Mouse (Mus musculus): ENCODE data around the gene Neurod2. TPM values are rescaled to one million over a fixed set of nuclear protein-coding genes. Genes with fewer than 3 reads are reported as not detected.
A peak's percentile ranks its signal among the peaks of the same experiment; 100 is the strongest.

Gene Neurod2
- polyA plus RNA-seq, 1 experiment, result not detected

DNA sequence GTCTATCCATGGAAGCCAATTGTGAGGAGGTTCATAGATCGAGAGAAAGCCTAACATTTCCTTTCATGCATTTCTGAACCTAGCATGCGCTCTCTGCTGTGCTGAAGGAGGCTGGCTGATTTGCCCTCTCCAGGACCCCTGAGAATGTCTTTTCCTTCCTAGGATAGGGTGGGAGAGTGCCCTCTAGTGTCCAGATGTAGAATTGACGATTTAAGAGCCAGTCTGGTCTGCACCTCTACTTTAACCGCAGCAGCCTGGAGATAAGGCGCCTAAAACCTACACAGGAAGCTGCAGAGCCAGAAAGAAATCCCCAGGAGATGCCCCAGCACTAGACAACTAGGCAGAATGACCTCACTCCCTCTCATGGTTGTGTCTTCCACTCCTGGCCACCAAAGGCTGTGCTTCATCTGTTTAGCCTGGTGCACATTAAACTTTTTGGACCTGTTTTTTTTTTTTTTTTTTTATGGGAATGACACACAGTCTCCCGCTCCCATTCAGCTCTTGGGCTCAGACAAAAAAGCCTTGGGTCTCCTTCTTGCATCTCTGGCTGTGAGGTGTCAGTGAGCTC is 26.4 kb upstream of the Neurod2 start:
- TF ChIP-seq CTCF (IDR thresholded peaks at IDR 0.05; ENCODE audit: borderline replicate concordance, insufficient read depth, low read length) (peak; percentile 19; the same call in 1 of the 2 replicates), POLR2A (IDR thresholded peaks at IDR 0.05; ENCODE audit: low read depth, low read length) (no peak)
- Histone ChIP-seq H3K4me1 (ENCODE audit: control insufficient read depth, insufficient read depth, low read length) (0 out of 2 replicates have a peak, but pooled peaks cover 4% of the 10 kb centered on the region), H3K4me3 (ENCODE audit: insufficient read depth, low read length) (no peak overlapping the region), H3K27ac (ENCODE audit: insufficient read depth, low read length) (no peak overlapping the region)

DNA sequence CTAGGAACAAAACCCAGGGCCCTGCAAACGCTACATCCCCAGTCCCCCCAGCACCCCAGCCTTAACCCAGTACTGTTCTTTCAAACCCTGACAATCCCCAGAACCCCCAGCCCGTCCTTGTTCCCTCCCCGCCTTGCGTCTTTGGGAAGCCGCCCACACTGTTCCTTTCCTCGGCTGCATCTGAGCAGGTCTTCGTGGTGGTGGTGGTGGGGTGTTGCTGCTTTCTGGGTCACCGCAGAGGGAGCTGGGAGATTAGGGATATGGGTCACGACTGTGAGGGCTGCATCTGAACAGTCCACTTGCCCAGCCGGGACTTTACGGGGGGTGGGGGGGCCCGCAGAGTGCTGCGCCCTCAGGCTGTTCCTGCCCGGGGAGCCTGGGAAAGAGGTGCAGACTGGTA is 25.0 kb upstream of the Neurod2 start:
- H3K27ac ChIP-seq (ENCODE audit: insufficient read depth, low read length), result no peak overlapping the region
- H3K4me3 ChIP-seq (ENCODE audit: insufficient read depth, low read length), result no peak overlapping the region
- 0 out of 2 replicates have a peak, but pooled peaks cover 3% of the 10 kb centered on the region for H3K4me1 ChIP-seq (ENCODE audit: control insufficient read depth, insufficient read depth, low read length)
- TF ChIP-seq POLR2A (IDR thresholded peaks at IDR 0.05; ENCODE audit: low read depth, low read length) (no peak), CTCF (IDR thresholded peaks at IDR 0.05; ENCODE audit: borderline replicate concordance, insufficient read depth, low read length) (no peak)

DNA sequence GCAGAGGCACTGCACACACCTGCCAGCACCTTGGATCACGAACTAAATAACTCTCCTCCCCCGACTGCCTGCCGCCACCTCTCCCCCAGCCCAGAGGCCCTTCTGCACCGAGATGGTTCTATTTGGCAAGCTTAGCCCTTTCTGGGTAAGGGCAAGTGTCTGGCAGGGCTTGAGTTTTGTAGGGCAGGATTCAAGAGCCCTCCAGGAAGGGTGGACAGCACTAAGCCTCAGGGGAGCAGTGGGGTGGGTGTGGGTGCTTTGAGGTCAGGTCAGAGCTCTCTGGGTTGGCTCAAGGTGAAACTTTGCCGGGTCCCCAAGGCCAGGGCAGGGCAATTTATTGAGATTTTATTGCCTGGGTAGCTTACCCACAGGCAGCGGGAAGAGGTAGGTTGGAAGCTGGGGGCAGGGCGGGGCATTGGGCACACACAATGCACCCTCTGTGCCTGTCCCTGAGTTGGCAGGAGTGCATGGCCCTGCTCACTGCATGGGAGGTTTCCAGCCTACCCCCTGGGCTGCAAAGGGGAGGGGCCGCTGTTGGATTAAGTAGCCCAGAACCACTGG is 24.3 kb upstream of the Neurod2 start:
- TF ChIP-seq POLR2A (IDR thresholded peaks at IDR 0.05; ENCODE audit: low read depth, low read length) (no peak), CTCF (IDR thresholded peaks at IDR 0.05; ENCODE audit: borderline replicate concordance, insufficient read depth, low read length) (no peak)
- H3K27ac ChIP-seq (ENCODE audit: insufficient read depth, low read length), result no peak overlapping the region
- no peak overlapping the region for H3K4me3 ChIP-seq (ENCODE audit: insufficient read depth, low read length)
- no peaks in the 10 kb centered on the region for H3K4me1 ChIP-seq (ENCODE audit: control insufficient read depth, insufficient read depth, low read length)

DNA sequence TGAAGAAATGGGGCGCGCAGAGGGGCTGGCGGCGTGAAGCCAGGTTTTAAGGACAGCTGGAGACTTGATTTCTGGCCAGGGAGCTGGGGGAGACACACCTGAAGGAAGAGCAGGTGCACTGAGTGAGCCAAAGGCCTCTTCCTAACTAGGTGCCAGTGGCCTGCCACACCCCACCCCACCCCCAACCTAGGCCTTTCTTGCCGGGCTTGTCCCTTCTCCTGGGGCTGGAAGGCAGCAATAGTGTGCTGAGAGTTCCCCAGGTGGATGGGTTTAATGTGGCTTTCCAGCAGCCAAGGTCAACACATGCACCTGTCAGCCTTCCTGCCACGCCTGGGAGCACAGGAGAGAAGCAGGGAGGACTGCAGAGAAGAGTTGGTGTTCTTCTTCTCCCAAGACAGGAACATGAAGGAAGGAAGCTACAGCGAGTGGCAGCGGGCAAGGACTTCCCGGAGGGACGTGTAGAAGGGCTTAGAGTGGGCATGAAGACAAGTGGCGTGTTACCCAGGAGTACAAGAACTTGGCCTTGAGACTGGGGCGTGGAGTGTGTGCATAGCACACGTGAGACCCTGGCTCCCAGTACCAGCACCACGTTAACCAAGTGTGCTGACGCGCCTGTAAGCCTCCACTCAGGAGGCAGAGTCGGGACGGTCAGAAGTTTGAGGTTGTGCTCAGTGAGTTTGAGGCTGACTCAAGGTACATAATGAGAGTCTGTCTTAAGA is 23.0 kb upstream of the Neurod2 start:
- TF ChIP-seq CTCF (IDR thresholded peaks at IDR 0.05; ENCODE audit: borderline replicate concordance, insufficient read depth, low read length) (no peak), POLR2A (IDR thresholded peaks at IDR 0.05; ENCODE audit: low read depth, low read length) (no peak)
- H3K4me1 ChIP-seq (ENCODE audit: control insufficient read depth, insufficient read depth, low read length), result peaks cover 2% of the 10 kb centered on the region; the same call in 1 of the 2 replicates
- no peak overlapping the region for H3K4me3 ChIP-seq (ENCODE audit: insufficient read depth, low read length)
- H3K27ac ChIP-seq (ENCODE audit: insufficient read depth, low read length), result no peak overlapping the region

DNA sequence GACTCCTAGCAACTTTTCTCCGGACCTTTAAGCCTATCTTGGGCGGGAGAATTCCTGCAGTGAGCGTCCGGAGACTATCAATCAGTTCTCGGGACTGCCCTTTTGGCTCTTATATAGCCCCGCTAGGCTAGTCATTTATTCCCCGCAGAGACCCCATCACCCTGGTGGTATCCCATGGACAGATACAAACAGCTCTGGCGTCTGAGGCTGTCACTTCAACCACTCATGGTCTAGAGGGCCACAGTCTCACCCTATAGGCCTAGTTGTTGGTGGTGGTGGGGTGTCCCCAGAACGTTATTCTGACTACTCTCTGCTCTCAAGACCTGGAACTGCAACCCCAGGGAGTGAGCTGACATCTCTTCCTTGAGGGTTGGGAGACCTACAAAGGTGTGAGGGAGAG is 19.9 kb upstream of the Neurod2 start:
- Histone ChIP-seq H3K4me1 (ENCODE audit: control insufficient read depth, insufficient read depth, low read length) (peaks cover 2% of the 10 kb centered on the region; the same call in 1 of the 2 replicates), H3K27ac (ENCODE audit: insufficient read depth, low read length) (no peak overlapping the region), H3K4me3 (ENCODE audit: insufficient read depth, low read length) (no peak overlapping the region)
- no peak for TF ChIP-seq CTCF (IDR thresholded peaks at IDR 0.05; ENCODE audit: borderline replicate concordance, insufficient read depth, low read length)
- no peak for TF ChIP-seq POLR2A (IDR thresholded peaks at IDR 0.05; ENCODE audit: low read depth, low read length)

DNA sequence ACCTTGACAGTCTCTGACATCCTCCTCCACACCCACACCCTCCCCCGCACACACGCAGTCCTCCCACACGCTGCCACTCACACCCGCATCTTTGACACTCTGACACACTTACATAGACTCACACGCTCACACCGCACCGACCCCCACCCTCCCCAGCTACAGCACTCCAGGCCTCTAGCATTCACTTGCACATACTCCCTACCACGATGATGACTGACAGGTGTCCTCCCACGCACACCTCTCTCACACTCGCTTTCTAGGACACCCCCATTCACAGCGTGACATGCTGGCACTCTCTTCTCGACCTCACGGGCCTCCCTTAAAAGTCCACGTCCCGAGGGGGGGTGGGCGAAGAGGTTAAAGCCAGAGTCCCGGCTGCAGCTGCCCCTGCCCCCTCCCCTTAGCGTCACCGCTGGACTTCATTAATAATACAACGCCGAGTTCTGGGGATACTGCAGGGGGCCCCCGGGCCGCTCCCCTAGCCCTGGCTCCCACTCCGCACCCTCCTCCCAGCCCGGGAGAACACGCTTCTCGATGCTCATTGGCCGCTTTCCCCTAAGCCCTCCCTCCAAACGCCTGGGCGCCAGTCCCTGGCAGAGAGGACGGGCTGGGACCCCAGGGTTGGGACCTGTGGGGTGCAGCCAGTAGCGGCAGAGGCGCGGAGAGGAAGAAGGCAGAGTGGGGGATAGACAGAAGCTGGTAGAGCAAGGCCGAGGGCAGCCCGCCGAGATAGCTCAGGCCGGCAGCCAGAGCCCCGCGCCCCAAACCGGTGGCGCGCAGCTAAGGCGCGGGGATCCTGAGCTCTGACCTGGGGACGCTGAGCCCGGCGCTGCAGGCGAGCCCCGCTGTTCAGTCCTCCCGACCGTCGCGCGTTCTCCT is 18.9 kb upstream of the Neurod2 start, which contains the start of gene Ppp1r1b:
Gene Ppp1r1b, plus strand, starts transcription at position 322 of the 879 bp plus-strand sequence.
- Histone ChIP-seq H3K27ac (ENCODE audit: insufficient read depth, low read length) (no peak within 1 kb of the TSS), H3K4me3 (ENCODE audit: insufficient read depth, low read length) (peak within 1 kb of the TSS; percentile 39), H3K4me1 (ENCODE audit: control insufficient read depth, insufficient read depth, low read length) (peaks cover 2% of the 10 kb centered on the region; the same call in 1 of the 2 replicates)
- no peak for TF ChIP-seq POLR2A (IDR thresholded peaks at IDR 0.05; ENCODE audit: low read depth, low read length)
- no peak for TF ChIP-seq CTCF (IDR thresholded peaks at IDR 0.05; ENCODE audit: borderline replicate concordance, insufficient read depth, low read length)

DNA sequence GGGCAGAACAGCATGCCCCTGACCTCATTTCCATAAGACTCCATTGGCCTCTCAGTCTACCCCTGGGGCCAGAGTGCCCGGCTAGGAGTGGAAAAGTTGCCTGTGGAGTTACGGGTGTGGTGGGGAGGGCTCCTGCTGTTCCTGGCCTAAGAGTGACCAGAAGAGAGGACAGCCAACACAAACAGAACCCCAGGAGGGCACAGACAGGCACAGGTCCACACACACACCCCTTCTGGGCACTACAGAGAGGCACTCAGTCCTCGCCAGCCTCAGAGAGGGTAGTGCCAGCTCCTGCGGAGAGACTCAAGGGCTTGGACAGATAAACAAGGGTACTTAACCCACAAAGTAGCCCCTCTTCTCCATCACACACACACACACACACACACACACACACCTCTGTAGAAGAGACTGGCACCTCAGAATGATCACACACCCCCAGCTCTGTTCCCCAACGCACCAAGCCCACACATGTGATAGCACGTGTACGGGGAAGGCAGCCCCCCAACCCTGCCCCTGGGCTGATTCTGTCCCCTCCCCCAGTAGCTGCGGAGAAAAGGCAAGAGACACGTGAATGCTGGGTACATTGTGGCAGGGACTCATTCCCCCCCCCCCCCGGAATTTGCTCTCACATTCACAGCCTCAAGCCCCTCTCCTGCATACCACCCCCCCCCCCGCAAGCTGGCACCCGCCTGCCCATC is 18.1 kb upstream of the Neurod2 start:
- no peak overlapping the region for H3K4me3 ChIP-seq (ENCODE audit: insufficient read depth, low read length)
- TF ChIP-seq POLR2A (IDR thresholded peaks at IDR 0.05; ENCODE audit: low read depth, low read length), result no peak
- TF ChIP-seq CTCF (IDR thresholded peaks at IDR 0.05; ENCODE audit: borderline replicate concordance, insufficient read depth, low read length), result no peak
- H3K4me1 ChIP-seq (ENCODE audit: control insufficient read depth, insufficient read depth, low read length), result peaks cover 2% of the 10 kb centered on the region; the same call in 1 of the 2 replicates
- H3K27ac ChIP-seq (ENCODE audit: insufficient read depth, low read length), result no peak overlapping the region

DNA sequence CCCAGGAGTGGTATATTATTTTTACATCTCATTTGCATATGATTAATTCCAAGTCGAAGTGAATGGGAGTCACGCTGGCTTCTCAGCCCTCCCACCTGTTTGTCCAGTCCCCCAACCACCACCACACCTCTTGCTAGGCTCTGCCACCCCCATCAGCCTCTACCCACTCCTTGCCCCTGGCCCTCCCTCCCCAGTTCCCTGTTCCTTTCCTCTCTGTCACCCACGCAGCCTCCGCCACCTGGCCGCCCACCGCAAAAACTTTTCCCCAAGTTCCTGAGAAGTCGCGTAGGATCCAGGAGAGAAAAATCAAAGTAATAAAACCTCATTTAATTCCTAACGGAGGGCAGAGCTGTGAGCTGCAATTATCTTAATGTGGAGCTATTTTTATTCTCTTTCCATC is 16.7 kb upstream of the Neurod2 start:
- peaks cover 2% of the 10 kb centered on the region; the same call in 1 of the 2 replicates for H3K4me1 ChIP-seq (ENCODE audit: control insufficient read depth, insufficient read depth, low read length)
- TF ChIP-seq CTCF (IDR thresholded peaks at IDR 0.05; ENCODE audit: borderline replicate concordance, insufficient read depth, low read length), result no peak
- no peak for TF ChIP-seq POLR2A (IDR thresholded peaks at IDR 0.05; ENCODE audit: low read depth, low read length)
- H3K27ac ChIP-seq (ENCODE audit: insufficient read depth, low read length), result no peak overlapping the region
- H3K4me3 ChIP-seq (ENCODE audit: insufficient read depth, low read length), result no peak overlapping the region

DNA sequence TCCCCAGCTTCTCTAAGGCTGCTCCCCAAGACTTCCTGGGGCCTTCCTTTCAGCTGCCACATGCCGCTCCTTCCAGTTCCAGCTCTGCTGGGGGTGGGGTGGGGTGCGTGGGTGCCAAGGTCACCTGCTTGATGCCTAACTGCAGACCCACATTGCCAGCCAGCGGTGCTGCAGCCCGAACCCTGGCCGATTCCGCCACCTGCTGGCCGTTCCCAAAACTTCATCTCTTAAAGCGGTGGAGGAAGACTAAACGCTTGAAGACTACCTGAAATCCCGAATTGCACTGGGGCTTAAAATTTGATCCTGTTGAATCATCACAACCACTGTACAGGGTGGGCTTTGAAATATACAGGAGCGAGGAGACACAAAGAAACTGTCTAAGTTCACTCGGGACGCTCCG is 15.8 kb upstream of the Neurod2 start:
- no peak overlapping the region for H3K4me3 ChIP-seq (ENCODE audit: insufficient read depth, low read length)
- no peak overlapping the region for H3K27ac ChIP-seq (ENCODE audit: insufficient read depth, low read length)
- peaks cover 2% of the 10 kb centered on the region; the same call in 1 of the 2 replicates for H3K4me1 ChIP-seq (ENCODE audit: control insufficient read depth, insufficient read depth, low read length)
- peak; percentile 81 for TF ChIP-seq CTCF (IDR thresholded peaks at IDR 0.05; ENCODE audit: borderline replicate concordance, insufficient read depth, low read length)
- TF ChIP-seq POLR2A (IDR thresholded peaks at IDR 0.05; ENCODE audit: low read depth, low read length), result no peak

Measured in embryonic fibroblast, embryonic 13.5 days (primary cell).